14 mouse cellular contexts compared by ENCODE assay signal in genomic region chr9:88238346-88238745, GRCm38 (mm10).
"Had no signal": no experiment of that assay in that cellular context is flagged by ENCODE, and none has a peak within 500 bp of the region (broad histone marks: within the 10 kb centered on the region; RNA-seq: fewer than 3 reads in every experiment).

No protein-coding gene starts in this region.

- H3K4me3 ChIP-seq: limb, embryonic 15.5 days; liver, embryonic 12.5 days; midbrain, embryonic 10.5 days; neural tube, embryonic 12.5 days had no signal

- H3K9me3 ChIP-seq: limb, embryonic 15.5 days; liver, embryonic 12.5 days; midbrain, embryonic 10.5 days; neural tube, embryonic 12.5 days had no signal

- H3K27ac ChIP-seq: kidney, postnatal 0 days; limb, embryonic 15.5 days; liver, embryonic 12.5 days; midbrain, embryonic 10.5 days; neural tube, embryonic 12.5 days had no signal

- H3K9ac ChIP-seq: limb, embryonic 15.5 days; liver, embryonic 12.5 days; lung, embryonic 14.5 days; neural tube, embryonic 12.5 days had no signal

- DNase-seq: kidney, adult 9 months; kidney, postnatal 36 days; layer of hippocampus, postnatal 36 days; lung, embryonic 14.5 days; lung, postnatal 10 days; lung, postnatal 4 days; midbrain, embryonic 14.5 days; retina, postnatal 1 day; right cerebral cortex, postnatal 4 days had no signal

- ATAC-seq: liver, embryonic 12.5 days had no signal

- H3K36me3 ChIP-seq: limb, embryonic 15.5 days; liver, embryonic 12.5 days; midbrain, embryonic 10.5 days; neural tube, embryonic 12.5 days had no signal

- H3K27me3 ChIP-seq: limb, embryonic 15.5 days; liver, embryonic 12.5 days; neural tube, embryonic 12.5 days had no signal

- H3K4me2 ChIP-seq: limb, embryonic 15.5 days; liver, embryonic 12.5 days; lung, embryonic 14.5 days; neural tube, embryonic 12.5 days had no signal
